Mouse (Mus musculus): ENCODE measurements at regions not wholly inside any gene's neighbourhood (a gene's known extent, or its start where the extent isn't known, plus 50 kb on each side); places are given as distances from the start of the nearest gene placed in this dataset.

- no peak for DNase-seq (ENCODE audit: low read depth, low spot score)
These were observed 200.4 kb downstream of the Gm15262 start for GRCm38 (mm10) chrX:161487691-161488090.

- no peak for DNase-seq (ENCODE audit: low read depth, low spot score)
These were observed 205.5 kb upstream of the Rai2 start for GRCm38 (mm10) chrX:161511341-161511740.

GRCm38 (mm10) chrX:161523432-161524256 lies 193.2 kb upstream of the Rai2 start:
- DNase-seq (ENCODE audit: low read depth, low spot score): no peak

GRCm38 (mm10) chrX:161524257-161524646 lies 192.6 kb upstream of the Rai2 start:
- no peak for DNase-seq (ENCODE audit: low read depth, low spot score)

- DNase-seq (ENCODE audit: low read depth, low spot score): peak; percentile 65
These were observed 179.6 kb upstream of the Rai2 start for GRCm38 (mm10) chrX:161537290-161537689.

- no peak for DNase-seq (ENCODE audit: low read depth, low spot score)
These were observed 160.0 kb upstream of the Rai2 start for GRCm38 (mm10) chrX:161556896-161557295.

- DNase-seq (ENCODE audit: low read depth, low spot score): no peak
These were observed 158.4 kb upstream of the Rai2 start for GRCm38 (mm10) chrX:161558511-161558910.

- DNase-seq (ENCODE audit: low read depth, low spot score): no peak
These were observed 150.4 kb upstream of the Rai2 start for GRCm38 (mm10) chrX:161566435-161566834.

- DNase-seq (ENCODE audit: low read depth, low spot score): no peak
These were observed 134.7 kb upstream of the Rai2 start for GRCm38 (mm10) chrX:161582019-161582659.

GRCm38 (mm10) chrX:161583872-161584271 lies 133.0 kb upstream of the Rai2 start:
- no peak for DNase-seq (ENCODE audit: low read depth, low spot score)

GRCm38 (mm10) chrX:161633869-161634268 lies 83.0 kb upstream of the Rai2 start:
- no peak for DNase-seq (ENCODE audit: low read depth, low spot score)

GRCm38 (mm10) chrX:161634342-161634741 lies 82.5 kb upstream of the Rai2 start:
- DNase-seq (ENCODE audit: low read depth, low spot score): no peak

GRCm38 (mm10) chrX:161635678-161636077 lies 81.2 kb upstream of the Rai2 start:
- no peak for DNase-seq (ENCODE audit: low read depth, low spot score)

- no peak for DNase-seq (ENCODE audit: low read depth, low spot score)
These were observed 63.8 kb upstream of the Rai2 start for GRCm38 (mm10) chrX:161653106-161653505.

- no peak for DNase-seq (ENCODE audit: low read depth, low spot score)
These were observed 56.8 kb upstream of the Rai2 start for GRCm38 (mm10) chrX:161660106-161660505.

GRCm38 (mm10) chrX:161661936-161662335 lies 54.9 kb upstream of the Rai2 start:
- DNase-seq (ENCODE audit: low read depth, low spot score): no peak
